Mouse (Mus musculus): Measurements from ENCODE around the gene Mertk. TPM values are rescaled to one million over a fixed set of nuclear protein-coding genes. Genes with fewer than 3 reads are reported as not detected.

Gene Mertk
- total RNA-seq, 1 experiment = 3.3 TPM

DNA sequence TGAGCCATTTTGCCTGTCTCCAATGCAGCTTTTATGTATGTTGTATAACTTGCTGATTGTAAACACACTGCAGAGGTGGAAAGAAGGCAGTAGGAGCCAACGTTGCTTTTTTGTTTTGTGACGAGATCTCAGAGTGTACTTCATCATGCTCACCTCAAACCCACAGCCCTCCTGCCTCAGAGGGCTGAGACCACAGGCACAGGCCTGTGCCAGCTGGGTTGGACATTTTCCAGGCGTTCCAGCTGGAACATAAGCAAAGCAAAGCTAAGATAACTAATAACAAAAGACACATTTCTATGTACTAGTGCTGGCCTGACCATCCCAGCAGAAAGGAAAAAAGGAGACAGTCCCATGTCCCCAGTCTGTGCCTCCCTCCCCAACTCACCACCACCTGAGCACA lies 36.3 kb downstream of the Mertk start:
- Histone ChIP-seq H3K9ac (ENCODE audit: insufficient read depth, low read depth, low read length, poor library complexity, severe bottlenecking) (no peak overlapping the region), H3K4me3 (ENCODE audit: insufficient read depth in 1 of 2, low read depth in 1 of 2, low read length in 2 of 2, poor library complexity in 1 of 2, severe bottlenecking in 1 of 2) (no peak overlapping the region), H3K9me3 (ENCODE audit: control insufficient read depth, insufficient read depth, low read depth, low read length) (no peaks in the 10 kb centered on the region), H3K27ac (ENCODE audit: insufficient read depth, low read depth, low read length, poor library complexity, severe bottlenecking) (no peak overlapping the region), H3K36me3 (ENCODE audit: control insufficient read depth, insufficient read depth, low read length, poor library complexity, severe bottlenecking) (no peaks in the 10 kb centered on the region), H3K4me1 (ENCODE audit: control insufficient read depth in 2 of 2, insufficient read depth in 2 of 2, low read length in 2 of 2, poor library complexity in 1 of 2) (no peaks in the 10 kb centered on the region)
- no peak for TF ChIP-seq ZNF384 (IDR thresholded peaks at IDR 0.05; ENCODE audit: low read depth, low read length)
- TF ChIP-seq CHD2 (IDR thresholded peaks at IDR 0.05; ENCODE audit: low read depth, low read length) = no peak
- TF ChIP-seq MAFK (IDR thresholded peaks at IDR 0.05; ENCODE audit: insufficient read depth, low read depth, low read length) = no peak
- no peak for TF ChIP-seq ZC3H11A (IDR thresholded peaks at IDR 0.05; ENCODE audit: borderline replicate concordance, low read depth, low read length)
- TF ChIP-seq HCFC1 (IDR thresholded peaks at IDR 0.05; ENCODE audit: borderline replicate concordance, insufficient read depth, low read length) = no peak
- in situ Hi-C loops (cut with MboI; ENCODE audit: low sequenced_read_pairs in 2 of 2, unreplicated experiment in 2 of 2) = no loop called here
- DNase-seq (ENCODE audit: low read depth, low spot score) = no peak

DNA sequence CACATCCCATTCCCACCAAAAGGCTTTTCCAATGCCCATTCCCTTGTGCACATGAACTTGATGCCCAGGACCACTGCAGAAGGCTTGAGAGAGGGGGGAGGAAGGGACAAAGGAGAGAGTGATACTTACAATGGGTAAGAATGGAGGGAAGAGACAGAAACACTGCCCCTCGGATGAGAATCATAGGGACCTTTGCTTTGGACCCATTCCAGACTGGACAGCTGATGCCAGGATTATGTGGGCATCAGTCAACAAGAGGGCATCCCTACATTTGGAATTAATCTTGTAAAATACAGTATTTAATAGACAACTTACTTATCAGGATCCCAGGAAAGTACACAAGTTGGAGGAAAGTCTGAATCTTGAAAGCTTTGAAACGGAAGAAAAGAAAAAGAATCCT lies 38.3 kb downstream of the Mertk start:
- Histone ChIP-seq H3K27ac (ENCODE audit: insufficient read depth, low read depth, low read length, poor library complexity, severe bottlenecking) (no peak overlapping the region), H3K4me1 (ENCODE audit: control insufficient read depth in 2 of 2, insufficient read depth in 2 of 2, low read length in 2 of 2, poor library complexity in 1 of 2) (no peaks in the 10 kb centered on the region), H3K36me3 (ENCODE audit: control insufficient read depth, insufficient read depth, low read length, poor library complexity, severe bottlenecking) (no peaks in the 10 kb centered on the region), H3K9ac (ENCODE audit: insufficient read depth, low read depth, low read length, poor library complexity, severe bottlenecking) (no peak overlapping the region), H3K9me3 (ENCODE audit: control insufficient read depth, insufficient read depth, low read depth, low read length) (no peaks in the 10 kb centered on the region), H3K4me3 (ENCODE audit: insufficient read depth in 1 of 2, low read depth in 1 of 2, low read length in 2 of 2, poor library complexity in 1 of 2, severe bottlenecking in 1 of 2) (no peak overlapping the region)
- in situ Hi-C loops (cut with MboI; ENCODE audit: low sequenced_read_pairs in 2 of 2, unreplicated experiment in 2 of 2) = no loop called here
- TF ChIP-seq ZC3H11A (IDR thresholded peaks at IDR 0.05; ENCODE audit: borderline replicate concordance, low read depth, low read length) (no peak), ZNF384 (IDR thresholded peaks at IDR 0.05; ENCODE audit: low read depth, low read length) (no peak), CHD2 (IDR thresholded peaks at IDR 0.05; ENCODE audit: low read depth, low read length) (no peak), MAFK (IDR thresholded peaks at IDR 0.05; ENCODE audit: insufficient read depth, low read depth, low read length) (no peak), HCFC1 (IDR thresholded peaks at IDR 0.05; ENCODE audit: borderline replicate concordance, insufficient read depth, low read length) (no peak)
- DNase-seq (ENCODE audit: low read depth, low spot score) = no peak

DNA sequence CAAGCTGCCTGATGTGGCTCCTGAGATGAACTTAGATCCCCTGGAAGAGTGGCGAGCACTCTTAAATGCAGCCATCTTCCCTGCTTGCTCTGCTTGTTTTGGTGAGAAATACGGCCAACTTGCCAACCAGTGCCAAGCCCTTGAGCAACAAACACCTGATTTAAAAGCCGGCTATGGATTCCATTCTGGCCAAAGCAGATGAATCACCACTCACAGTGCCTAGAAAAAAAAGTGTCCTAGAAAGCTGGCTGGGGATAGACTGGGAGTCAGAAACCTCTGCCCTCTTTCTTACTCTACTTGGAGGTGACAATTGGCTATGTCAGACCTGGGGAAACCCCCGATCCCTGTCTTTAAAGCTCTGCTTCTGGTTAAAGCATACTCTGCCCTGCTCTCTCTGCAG lies 39.0 kb downstream of the Mertk start:
- Histone ChIP-seq H3K27ac (ENCODE audit: insufficient read depth, low read depth, low read length, poor library complexity, severe bottlenecking) (no peak overlapping the region), H3K36me3 (ENCODE audit: control insufficient read depth, insufficient read depth, low read length, poor library complexity, severe bottlenecking) (no peaks in the 10 kb centered on the region)
- no peak for DNase-seq (ENCODE audit: low read depth, low spot score)

DNA sequence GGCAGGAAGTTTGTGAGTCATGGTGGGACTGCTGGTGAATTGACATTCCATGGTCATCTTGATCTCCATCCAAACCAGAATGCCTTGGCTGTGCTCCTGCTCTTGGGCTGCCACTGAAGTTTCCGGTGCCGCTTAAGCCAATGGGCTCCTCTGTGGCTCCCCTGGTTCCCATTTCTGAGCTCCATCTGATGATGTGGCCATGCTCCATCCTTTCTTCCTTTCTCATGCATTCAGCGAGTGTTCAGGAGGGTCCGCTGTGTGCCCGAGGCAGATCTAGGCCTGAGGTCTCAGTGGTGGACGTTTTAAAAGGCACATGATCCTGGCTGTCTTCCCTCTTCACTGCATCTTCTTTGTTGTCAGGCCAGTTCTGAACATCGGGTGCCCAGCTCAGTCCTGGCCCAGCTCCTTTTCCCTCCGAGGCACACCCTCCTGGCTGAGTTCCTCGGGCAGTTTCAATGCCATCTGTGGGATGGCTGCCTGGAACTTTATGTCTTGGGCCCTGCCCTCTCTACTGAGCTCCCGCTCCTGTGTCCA lies 40.0 kb downstream of the Mertk start:
- Histone ChIP-seq H3K4me3 (ENCODE audit: insufficient read depth in 1 of 2, low read depth in 1 of 2, low read length in 2 of 2, poor library complexity in 1 of 2, severe bottlenecking in 1 of 2) (no peak overlapping the region), H3K9me3 (ENCODE audit: control insufficient read depth, insufficient read depth, low read depth, low read length) (no peaks in the 10 kb centered on the region), H3K9ac (ENCODE audit: insufficient read depth, low read depth, low read length, poor library complexity, severe bottlenecking) (no peak overlapping the region), H3K27ac (ENCODE audit: insufficient read depth, low read depth, low read length, poor library complexity, severe bottlenecking) (no peak overlapping the region), H3K36me3 (ENCODE audit: control insufficient read depth, insufficient read depth, low read length, poor library complexity, severe bottlenecking) (no peaks in the 10 kb centered on the region), H3K4me1 (ENCODE audit: control insufficient read depth in 2 of 2, insufficient read depth in 2 of 2, low read length in 2 of 2, poor library complexity in 1 of 2) (no peaks in the 10 kb centered on the region)
- no peak for TF ChIP-seq MAFK (IDR thresholded peaks at IDR 0.05; ENCODE audit: insufficient read depth, low read depth, low read length)
- TF ChIP-seq HCFC1 (IDR thresholded peaks at IDR 0.05; ENCODE audit: borderline replicate concordance, insufficient read depth, low read length) = no peak
- DNase-seq (ENCODE audit: low read depth, low spot score) = no peak
- in situ Hi-C loops (cut with MboI; ENCODE audit: low sequenced_read_pairs in 2 of 2, unreplicated experiment in 2 of 2) = no loop called here

More for the DNA sequence above, 39.0 kb downstream of the Mertk start:
- H3K9ac ChIP-seq (ENCODE audit: insufficient read depth, low read depth, low read length, poor library complexity, severe bottlenecking) = no peak overlapping the region
- in situ Hi-C loops (cut with MboI; ENCODE audit: low sequenced_read_pairs in 2 of 2, unreplicated experiment in 2 of 2) = no loop called here
- TF ChIP-seq CHD2 (IDR thresholded peaks at IDR 0.05; ENCODE audit: low read depth, low read length) = no peak
- TF ChIP-seq ZC3H11A (IDR thresholded peaks at IDR 0.05; ENCODE audit: borderline replicate concordance, low read depth, low read length) = no peak
- TF ChIP-seq MAFK (IDR thresholded peaks at IDR 0.05; ENCODE audit: insufficient read depth, low read depth, low read length) = no peak
- TF ChIP-seq ZNF384 (IDR thresholded peaks at IDR 0.05; ENCODE audit: low read depth, low read length) = no peak
- TF ChIP-seq HCFC1 (IDR thresholded peaks at IDR 0.05; ENCODE audit: borderline replicate concordance, insufficient read depth, low read length) = no peak
- no peaks in the 10 kb centered on the region for H3K4me1 ChIP-seq (ENCODE audit: control insufficient read depth in 2 of 2, insufficient read depth in 2 of 2, low read length in 2 of 2, poor library complexity in 1 of 2)
- H3K4me3 ChIP-seq (ENCODE audit: insufficient read depth in 1 of 2, low read depth in 1 of 2, low read length in 2 of 2, poor library complexity in 1 of 2, severe bottlenecking in 1 of 2) = no peak overlapping the region
- no peaks in the 10 kb centered on the region for H3K9me3 ChIP-seq (ENCODE audit: control insufficient read depth, insufficient read depth, low read depth, low read length)

Measured in ES-E14 (cell line).